Mouse (Mus musculus) heart, adult 2 months (tissue): ENCODE data around the gene Hltf. TPM values are rescaled to one million over a fixed set of nuclear protein-coding genes. Genes with fewer than 3 reads are reported as not detected.
"Not testable (repeated sequence)": the region's sequence is repeated elsewhere in the genome, so short reads cannot be mapped to it uniquely, and the experiment has no call there.

Source experiments
- DNase-seq, 2 experiments: peaks; one replicate each; pipeline ENCODE4 v3.0.0; 2021
- H3K27ac ChIP-seq: fragments of 200-600 bp; 2 replicates; pipeline ENCODE4 v1.8.1; 2022
- H3K27me3 ChIP-seq: fragments of 200-500 bp; 2 replicates; pipeline ENCODE4 v1.6.1; 2012; ENCODE audit warnings: mild to moderate bottlenecking, low read length, inconsistent platforms, mixed read lengths; ENCODE audit not compliant: control insufficient read depth, insufficient read depth
- H3K36me3 ChIP-seq: fragments of 200-500 bp; 2 replicates; pipeline ENCODE4 v1.6.1; 2012; ENCODE audit warnings: low read length, inconsistent platforms; ENCODE audit not compliant: control insufficient read depth, insufficient read depth
- H3K4me1 ChIP-seq: fragments of 200-500 bp; 2 replicates; pipeline ENCODE4 v1.6.1; 2011; ENCODE audit warnings: low read length; ENCODE audit not compliant: control insufficient read depth, insufficient read depth
- H3K4me3 ChIP-seq: fragments of 200-600 bp; 2 replicates; pipeline ENCODE4 v1.8.1; 2022
- H3K79me2 ChIP-seq: fragments of 200-500 bp; replicated peaks from 2 replicates; pipeline ENCODE4 v1.6.1; 2012; ENCODE audit warnings: mild to moderate bottlenecking, inconsistent platforms, low read length, moderate library complexity, mixed read lengths; ENCODE audit not compliant: control insufficient read depth, insufficient read depth
- H3K9ac ChIP-seq: fragments of 200-500 bp; 2 replicates; pipeline ENCODE4 v1.6.1; 2012; ENCODE audit warnings: low read depth, mild to moderate bottlenecking, control low read depth, inconsistent platforms, low read length, mixed read lengths
- CTCF ChIP-seq: fragments of 200-600 bp; IDR thresholded peaks from 2 replicates; pipeline ENCODE4 v1.8.1; 2022; ENCODE audit warnings: antibody characterized with exemption, mild to moderate bottlenecking, moderate library complexity
- EP300 ChIP-seq: fragments of 200-500 bp; IDR thresholded peaks from 2 replicates; pipeline ENCODE4 v1.6.1; 2011; ENCODE audit warnings: low read depth, low read length, control low read depth; ENCODE audit not compliant: insufficient read depth
- POLR2A ChIP-seq: fragments of 200-500 bp; IDR thresholded peaks from 2 replicates; pipeline ENCODE4 v1.6.1; 2011; ENCODE audit warnings: mild to moderate bottlenecking, low read depth, low read length, control low read depth; ENCODE audit not compliant: insufficient read depth
- WGBS: fragments of 180-500 bp; shearing (Covaris S2); methylation state at CpG from one replicate; pipeline ENCODE4 v1.1.7; 2018; 5-methylcytosine and 5-hydroxymethylcytosine counted together
- intact Hi-C: fragments of 180-260 bp; cut with DNase I; formaldehyde crosslinking; loops from one replicate; pipeline ENCODE4 v1.15.1; 2025
- long read RNA-seq: library from polyadenylated mRNA; stranded (forward); transcript quantifications from one replicate; pipeline ENCODE4 v2.0.0, GENCODE M21; 2021
- polyA plus RNA-seq: library from polyadenylated mRNA; depleted of rRNA; stranded (reverse); fragments of >200 nt; gene quantifications from 2 replicates; pipeline ENCODE4 v1.2.3, GENCODE M21; 2012; rRNA removed
- total RNA-seq, 2 experiments: library from RNA; stranded (reverse); gene quantifications; 2 replicates each; pipeline ENCODE4 v1.2.3; 2021

Hltf gene
- total RNA-seq (10 to 100 TPM; 11.9 to 14.2 TPM), polyA plus RNA-seq (3.1 and 6.4 TPM in 2 replicates)
- long read RNA-seq, full-length matches to known transcripts, result 7 of 10 reads
- long read RNA-seq, partial matches to known transcripts, result 1 of 10 reads
- long read RNA-seq, other reads (novel, unspliced or antisense), result 2 of 10 reads

- H3K27me3 ChIP-seq, result no peaks in the 10 kb centered on the region
- H3K79me2 ChIP-seq, result no peaks in the 10 kb centered on the region
- TF ChIP-seq POLR2A (peak; percentile 69), CTCF (peak; percentile 19; the same call in 1 of the 2 replicates), EP300 (0 out of 2 replicates have a peak, but pooled peaks have one; percentile 18)
- H3K9ac ChIP-seq, result peak within 1 kb of the TSS; percentile 80
- DNase-seq, result peak; percentile 96 to 97
- peak within 1 kb of the TSS; percentile 83 for H3K4me3 ChIP-seq
- peak within 1 kb of the TSS; percentile 88 for H3K27ac ChIP-seq
- no peaks in the 10 kb centered on the region; the same call in 1 of the 2 replicates for H3K4me1 ChIP-seq
- intact Hi-C loops, result loop anchor here (2.0 kb wide), 1 partner anchor 23 kb away; the partner anchor contains the start of gene Hps3
- H3K36me3 ChIP-seq, result no peaks in the 10 kb centered on the region
- 1% methylated on average over 45 of the region's 54 CpGs for WGBS
Observed at GRCm38 (mm10) chr3:20057306-20058196, at the start of gene Hltf. Gene Hltf, plus strand, starts transcription at chr3:20057811.

- TF ChIP-seq CTCF (no peak), POLR2A (no peak), EP300 (no peak)
- Histone ChIP-seq H3K9ac (no peak overlapping the region), H3K27ac (no peak overlapping the region), H3K36me3 (peaks cover 4% of the 10 kb centered on the region), H3K4me1 (no peaks in the 10 kb centered on the region), H3K79me2 (no peaks in the 10 kb centered on the region), H3K4me3 (no peak overlapping the region), H3K27me3 (no peaks in the 10 kb centered on the region)
- intact Hi-C loops, result loop anchor here (5.0 kb wide), 1 partner anchor 187 kb away; no protein-coding TSS in a partner anchor
- no peak for DNase-seq
- 93% methylated on average over 9 of the region's 9 CpGs for WGBS
Observed at GRCm38 (mm10) chr3:20010464-20010863, 47.1 kb upstream of the Hltf start.

GRCm38 (mm10) chr3:20010905-20011304 lies 46.7 kb upstream of the Hltf start:
- intact Hi-C loops, result loop anchor here (5.0 kb wide), 1 partner anchor 186 kb away; no protein-coding TSS in a partner anchor
- DNase-seq, H3K4me3 ChIP-seq, H3K27ac ChIP-seq, H3K36me3 ChIP-seq, H3K79me2 ChIP-seq, H3K9ac ChIP-seq, H3K4me1 ChIP-seq, H3K27me3 ChIP-seq: not testable (repeated sequence)
- WGBS, result 88% methylated on average over 7 of the region's 7 CpGs

GRCm38 (mm10) chr3:20014454-20014853 lies 43.2 kb upstream of the Hltf start:
- intact Hi-C loops, result loop anchor here (5.0 kb wide), 1 partner anchor 183 kb away; no protein-coding TSS in a partner anchor
- TF ChIP-seq EP300 (no peak), POLR2A (no peak), CTCF (no peak)
- H3K4me1 ChIP-seq, result no peaks in the 10 kb centered on the region
- H3K36me3 ChIP-seq, result peaks cover 7% of the 10 kb centered on the region
- peak; percentile 32 to 45 for DNase-seq
- H3K27me3 ChIP-seq, result no peaks in the 10 kb centered on the region
- no peaks in the 10 kb centered on the region for H3K79me2 ChIP-seq
- no peak overlapping the region for H3K27ac ChIP-seq
- no peak overlapping the region for H3K9ac ChIP-seq
- H3K4me3 ChIP-seq, result no peak overlapping the region
- 78% methylated on average over 2 of the region's 2 CpGs for WGBS

GRCm38 (mm10) chr3:20018076-20018475 lies 39.5 kb upstream of the Hltf start:
- no peak overlapping the region for H3K9ac ChIP-seq
- H3K4me3 ChIP-seq, result no peak overlapping the region
- no peaks in the 10 kb centered on the region for H3K27me3 ChIP-seq
- no peaks in the 10 kb centered on the region for H3K4me1 ChIP-seq
- DNase-seq, result no peak
- H3K36me3 ChIP-seq, result peaks cover 8% of the 10 kb centered on the region
- TF ChIP-seq POLR2A (no peak), EP300 (no peak), CTCF (no peak)
- intact Hi-C loops, result no loop called here
- WGBS, result 66% methylated on average over 8 of the region's 8 CpGs
- H3K27ac ChIP-seq, result no peak overlapping the region
- no peaks in the 10 kb centered on the region for H3K79me2 ChIP-seq

- intact Hi-C loops, result no loop called here
- Histone ChIP-seq H3K27me3 (no peaks in the 10 kb centered on the region), H3K79me2 (no peaks in the 10 kb centered on the region), H3K27ac (no peak overlapping the region), H3K9ac (no peak overlapping the region), H3K4me1 (no peaks in the 10 kb centered on the region; the same call in 1 of the 2 replicates), H3K36me3 (peaks cover 5% of the 10 kb centered on the region), H3K4me3 (no peak overlapping the region)
- no peak for TF ChIP-seq POLR2A
- no peak for TF ChIP-seq EP300
- TF ChIP-seq CTCF, result no peak
- no peak for DNase-seq
- 31% methylated on average over 1 of the region's 1 CpGs for WGBS
Observed at GRCm38 (mm10) chr3:20023832-20024231, 33.8 kb upstream of the Hltf start.
